Mouse (Mus musculus): ENCODE results near the gene Alpk3. TPM values are rescaled to one million over a fixed set of nuclear protein-coding genes. Genes with fewer than 3 reads are reported as not detected.
"Not testable (repeated sequence)": the region's sequence is repeated elsewhere in the genome, so short reads cannot be mapped to it uniquely, and the experiment has no call there.

The Alpk3 gene
- polyA plus RNA-seq, 1 experiment from 2014 or later, result 21.4 TPM

DNA sequence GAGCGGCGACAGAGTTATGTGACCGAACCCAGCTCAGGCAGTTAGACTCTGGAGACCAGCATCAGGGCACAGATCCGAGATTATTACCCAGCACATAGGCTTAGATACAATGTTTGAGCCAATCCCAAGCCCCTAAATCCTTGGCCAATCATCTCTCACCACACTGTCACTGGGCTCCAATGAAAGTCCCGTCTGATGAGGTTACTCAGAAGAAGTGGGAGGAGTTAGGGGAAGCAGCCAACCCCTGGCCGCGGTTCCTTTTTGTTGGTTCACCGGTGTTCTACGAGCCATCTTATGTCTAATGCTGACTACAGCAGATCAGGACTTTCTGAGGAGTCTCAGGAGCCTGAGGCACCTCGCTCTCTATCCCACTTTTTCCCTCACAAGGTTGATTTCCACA, 94.9 kb downstream of the Alpk3 start:
- WGBS, result 91% methylated on average over 10 of the region's 10 CpGs
- no peak overlapping the region for H3K4me2 ChIP-seq
- no peak for ATAC-seq (ENCODE audit: extremely low read depth, insufficient number of reproducible peaks, low FRiP score, low TSS enrichment)
- H3K27ac ChIP-seq (replicated peaks), result no peak overlapping the region
- peaks cover 12% of the 10 kb centered on the region for H3K4me1 ChIP-seq
- no peaks in the 10 kb centered on the region for H3K36me3 ChIP-seq
- no peak overlapping the region for H3K9ac ChIP-seq
- peaks cover 9% of the 10 kb centered on the region for H3K9me3 ChIP-seq
- no peaks in the 10 kb centered on the region for H3K27me3 ChIP-seq (replicated peaks)
- H3K4me3 ChIP-seq, result no peak overlapping the region

DNA sequence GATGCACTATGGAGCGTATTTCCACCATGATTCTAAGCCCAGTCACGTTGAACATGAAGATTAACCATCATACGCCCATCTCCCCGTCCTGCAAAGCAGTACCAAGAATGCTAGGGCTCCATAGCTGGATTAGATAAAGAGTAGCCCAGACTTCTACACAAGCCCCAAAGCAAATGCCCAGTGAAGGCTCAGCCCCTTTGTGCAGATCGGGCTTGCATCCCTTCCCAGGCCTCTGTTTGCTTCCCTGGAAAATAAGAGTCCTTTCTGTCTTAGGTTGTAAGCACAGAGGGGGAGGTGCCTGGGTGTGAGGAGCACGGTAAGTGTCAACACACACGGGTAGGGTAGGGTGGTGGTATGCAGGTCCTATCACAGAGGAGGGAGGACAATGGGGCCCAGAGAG, 95.4 kb downstream of the Alpk3 start:
- H3K9me3 ChIP-seq, result peaks cover 9% of the 10 kb centered on the region
- no peak for ATAC-seq (ENCODE audit: extremely low read depth, insufficient number of reproducible peaks, low FRiP score, low TSS enrichment)
- H3K9ac ChIP-seq, result no peak overlapping the region
- no peak overlapping the region for H3K27ac ChIP-seq (replicated peaks)
- H3K27me3 ChIP-seq (replicated peaks), result no peaks in the 10 kb centered on the region
- no peak overlapping the region for H3K4me2 ChIP-seq
- no peaks in the 10 kb centered on the region for H3K36me3 ChIP-seq
- 69% methylated on average over 7 of the region's 7 CpGs for WGBS
- H3K4me1 ChIP-seq, result peaks cover 12% of the 10 kb centered on the region
- no peak overlapping the region for H3K4me3 ChIP-seq

DNA sequence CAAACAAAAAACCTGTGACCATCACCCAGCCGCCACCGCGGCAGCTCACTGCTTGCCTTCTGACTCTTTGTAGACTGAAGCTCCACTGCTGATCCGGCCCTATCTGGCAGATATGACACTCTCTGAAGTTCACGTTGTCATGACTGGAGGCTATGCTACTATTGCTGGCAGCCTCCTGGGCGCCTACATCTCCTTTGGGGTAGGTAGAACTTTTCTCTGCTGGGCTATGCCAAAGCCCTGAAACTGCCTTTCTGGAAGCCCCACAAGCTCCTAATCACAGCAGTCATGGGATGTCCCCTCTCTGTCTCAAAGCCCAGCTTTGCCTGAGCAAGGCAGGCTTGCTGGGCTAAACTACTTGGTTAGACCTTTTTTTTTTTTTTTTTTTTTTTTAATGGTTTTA, 95.9 kb downstream of the Alpk3 start:
- Histone ChIP-seq H3K9me3 (peaks cover 9% of the 10 kb centered on the region), H3K27me3 (replicated peaks) (no peaks in the 10 kb centered on the region), H3K4me2 (no peak overlapping the region), H3K4me3 (no peak overlapping the region), H3K36me3 (no peaks in the 10 kb centered on the region), H3K4me1 (peaks cover 16% of the 10 kb centered on the region), H3K27ac (replicated peaks) (no peak overlapping the region), H3K9ac (no peak overlapping the region)
- ATAC-seq (ENCODE audit: extremely low read depth, insufficient number of reproducible peaks, low FRiP score, low TSS enrichment), result no peak
- 78% methylated on average over 6 of the region's 6 CpGs for WGBS

DNA sequence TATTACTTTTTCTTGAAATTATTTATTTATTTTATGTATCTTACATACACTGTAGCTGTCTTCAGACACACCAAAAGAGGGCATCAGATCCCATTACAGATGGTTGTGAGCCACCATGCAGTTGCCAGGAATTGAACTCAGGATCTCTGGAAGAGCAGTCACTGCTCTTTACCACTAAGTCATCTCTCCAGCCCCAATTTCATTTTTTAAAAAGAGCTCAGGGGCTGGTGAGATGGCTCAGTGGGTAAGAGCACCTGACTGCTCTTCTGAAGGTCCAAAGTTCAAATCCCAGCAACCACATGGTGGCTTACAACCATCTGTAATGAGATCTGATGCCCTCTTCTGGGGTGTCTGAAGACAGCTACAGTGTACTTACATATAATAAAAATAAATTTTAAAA, 96.8 kb downstream of the Alpk3 start:
- not testable (repeated sequence) for ATAC-seq (ENCODE audit: extremely low read depth, insufficient number of reproducible peaks, low FRiP score, low TSS enrichment); H3K9ac ChIP-seq; H3K27ac ChIP-seq (replicated peaks); H3K27me3 ChIP-seq (replicated peaks); H3K4me3 ChIP-seq; H3K36me3 ChIP-seq; H3K4me2 ChIP-seq; H3K9me3 ChIP-seq
- peaks cover 21% of the 10 kb centered on the region for H3K4me1 ChIP-seq

DNA sequence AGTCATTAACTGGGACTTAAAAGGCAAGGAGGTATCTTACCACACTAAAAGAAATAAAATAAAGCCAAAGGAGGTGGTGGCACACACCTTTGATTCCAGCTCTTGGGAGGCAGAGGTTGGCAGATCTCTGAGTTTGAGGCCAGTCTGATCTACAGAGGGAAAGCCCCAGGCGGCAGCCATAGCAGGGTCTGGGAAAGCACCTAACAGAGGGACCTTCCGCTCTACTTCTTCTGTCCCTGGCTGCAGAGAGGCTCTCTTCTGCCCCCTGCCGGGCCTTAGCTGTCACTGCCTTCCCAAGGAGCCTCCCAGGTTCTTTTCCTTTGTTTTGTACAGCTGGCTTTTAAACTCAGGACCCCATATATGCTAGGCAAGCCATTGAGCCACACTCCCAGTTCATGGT, 97.6 kb downstream of the Alpk3 start:
- 0% methylated on average over 3 of the region's 3 CpGs for WGBS
- 0 out of 2 replicates have a peak overlapping the region, but pooled peaks have one; percentile 19 for H3K4me2 ChIP-seq
- H3K9me3 ChIP-seq, result peaks cover 9% of the 10 kb centered on the region
- H3K4me1 ChIP-seq, result peaks cover 15% of the 10 kb centered on the region
- no peaks in the 10 kb centered on the region for H3K27me3 ChIP-seq (replicated peaks)
- no peak overlapping the region for H3K9ac ChIP-seq
- no peaks in the 10 kb centered on the region for H3K36me3 ChIP-seq
- peak; percentile 33; the same call in 1 of the 2 replicates for ATAC-seq (ENCODE audit: extremely low read depth, insufficient number of reproducible peaks, low FRiP score, low TSS enrichment)
- no peak overlapping the region for H3K27ac ChIP-seq (replicated peaks)
- H3K4me3 ChIP-seq, result no peak overlapping the region

Other genes starting within 250 kb of the Alpk3 start
- gene Iqgap1, start 231.6 kb upstream of the Alpk3 start, polyA plus RNA-seq (2015; fragmentation: Nextera tagmentation; extraction: Ambion mirVana), result 28.0 and 28.9 TPM in 2 replicates
- gene Zscan2, start 196.7 kb upstream of the Alpk3 start, polyA plus RNA-seq (2015; fragmentation: Nextera tagmentation; extraction: Ambion mirVana), result 1.9 TPM in 2 replicates
- 15.6 and 18.9 TPM in 2 replicates for gene Wdr73, start 156.3 kb upstream of the Alpk3 start, polyA plus RNA-seq (2015; fragmentation: Nextera tagmentation; extraction: Ambion mirVana)
- 3.0 and 3.2 TPM in 2 replicates for gene Nmb, start 152.5 kb upstream of the Alpk3 start, polyA plus RNA-seq (2015; fragmentation: Nextera tagmentation; extraction: Ambion mirVana)
- gene Sec11a, start 109.8 kb upstream of the Alpk3 start, polyA plus RNA-seq (2015; fragmentation: Nextera tagmentation; extraction: Ambion mirVana), result 132 and 155 TPM in 2 replicates
- 6.6 and 8.5 TPM in 2 replicates for gene Zfp592, start 63.9 kb upstream of the Alpk3 start, polyA plus RNA-seq (2015; fragmentation: Nextera tagmentation; extraction: Ambion mirVana)
- gene Slc28a1, start 57.2 kb downstream of the Alpk3 start, polyA plus RNA-seq (2015; fragmentation: Nextera tagmentation; extraction: Ambion mirVana), result 0.05 and 0.11 TPM in 2 replicates
- gene Pde8a, start 156.0 kb downstream of the Alpk3 start, polyA plus RNA-seq (2015; fragmentation: Nextera tagmentation; extraction: Ambion mirVana), result 2.8 and 2.9 TPM in 2 replicates

All from heart, embryonic 13.5 days (tissue).